8 mouse cellular contexts compared by ENCODE assay signal in the genomic region with DNA sequence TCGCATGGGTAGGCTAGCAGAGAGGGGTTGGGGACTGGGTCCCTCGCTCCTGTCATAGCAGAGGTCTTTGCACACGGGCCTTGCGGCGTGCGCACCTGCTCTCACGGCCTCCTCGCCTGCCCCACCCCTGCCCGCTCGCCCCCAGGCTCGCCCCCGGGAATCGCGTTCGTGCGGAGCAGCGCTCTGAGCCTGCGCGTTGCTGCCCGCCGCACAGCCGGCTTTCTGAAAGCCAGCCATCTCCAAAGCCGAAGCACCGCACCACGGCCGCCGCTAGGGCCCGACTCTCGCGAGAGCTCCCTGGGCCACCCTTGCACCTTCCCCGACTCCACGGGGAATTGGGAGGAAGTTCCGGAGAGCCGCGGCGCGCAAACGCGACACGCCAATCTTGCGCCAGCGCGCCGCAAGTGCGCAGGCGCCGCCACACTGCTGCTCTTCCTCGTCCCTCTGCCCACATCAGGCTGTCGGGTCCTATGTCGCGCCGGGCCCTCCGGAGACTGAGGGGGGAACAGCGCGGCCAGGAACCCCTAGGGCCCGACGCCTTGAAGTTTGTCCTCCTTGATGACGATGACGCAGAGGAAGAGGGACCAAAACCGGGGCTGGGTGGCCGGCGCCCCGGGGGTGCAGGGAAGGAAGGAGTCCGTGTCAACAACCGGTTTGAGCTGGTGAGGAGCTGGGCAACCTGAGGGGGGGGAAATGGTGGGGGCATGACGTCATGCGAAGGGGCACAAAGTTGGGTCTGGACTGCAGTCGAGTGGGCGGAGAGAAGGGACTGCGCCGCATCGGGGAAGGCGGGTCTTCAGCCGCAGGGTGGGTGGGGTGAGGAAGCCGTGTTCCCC. TPM values are rescaled to one million over a fixed set of nuclear protein-coding genes. Genes with fewer than 3 reads are reported as not detected.
A peak's percentile ranks its signal among the peaks of the same experiment; 100 is the strongest.
DNase-seq lines count a peak whose midpoint lies in the region; ATAC-seq and TF ChIP-seq lines count a peak whose summit lies in the region.

A gene (plus strand): TSS at position 351 of the 836 bp plus-strand sequence.

- peak within 1 kb of the TSS; percentile 78 for H3K9ac ChIP-seq in ES-Bruce4 (ENCODE audit: low read depth, poor library complexity, severe bottlenecking)
- H3K9ac ChIP-seq in forebrain, embryonic 14.5 days (ENCODE audit: low read length) = peak within 1 kb of the TSS; percentile 81
- peak within 1 kb of the TSS; percentile 98 for H3K9ac ChIP-seq in neural tube, embryonic 15.5 days (replicated peaks)

- H3K9me3 ChIP-seq in ES-Bruce4 (replicated peaks; ENCODE audit: control insufficient read depth, insufficient read depth, low read length, poor library complexity, severe bottlenecking) = no peaks in the 10 kb centered on the region
- H3K9me3 ChIP-seq in forebrain, embryonic 14.5 days (replicated peaks; ENCODE audit: control insufficient read depth, low read length) = no peaks in the 10 kb centered on the region
- H3K9me3 ChIP-seq in neural tube, embryonic 15.5 days (replicated peaks) = no peaks in the 10 kb centered on the region

- peak; percentile 86 for ATAC-seq in cerebellum, adult (ENCODE audit: insufficient number of reproducible peaks, low FRiP score, low TSS enrichment)
- peak; percentile 96 for ATAC-seq in forebrain, embryonic 14.5 days
- ATAC-seq in neural tube, embryonic 15.5 days (ENCODE audit: low FRiP score) = peak; percentile 94

- 0 out of 2 replicates have a peak, but pooled peaks cover 2% of the 10 kb centered on the region for H3K36me3 ChIP-seq in ES-Bruce4 (ENCODE audit: control insufficient read depth, insufficient read depth, low read length, poor library complexity, severe bottlenecking)
- H3K36me3 ChIP-seq in forebrain, embryonic 14.5 days (ENCODE audit: control insufficient read depth, insufficient read depth, low read length) = peaks cover 13% of the 10 kb centered on the region
- H3K36me3 ChIP-seq in neural tube, embryonic 15.5 days = peaks cover 30% of the 10 kb centered on the region

- intact Hi-C loops in heart, postnatal 14 days (cut with DNase I) = no loop called here

- WGBS in forebrain, embryonic 14.5 days = under 1% methylated on average over 72 of the region's 75 CpGs
- under 1% methylated on average over 75 of the region's 75 CpGs for WGBS in neural tube, embryonic 15.5 days

- H3K4me1 ChIP-seq in ES-Bruce4 (ENCODE audit: control insufficient read depth, insufficient read depth, low read length) = peaks cover 2% of the 10 kb centered on the region
- H3K4me1 ChIP-seq in forebrain, embryonic 14.5 days (ENCODE audit: control insufficient read depth, insufficient read depth, low read length) = peaks cover 6% of the 10 kb centered on the region; the same call in 1 of the 2 replicates
- H3K4me1 ChIP-seq in neural tube, embryonic 15.5 days = peaks cover 33% of the 10 kb centered on the region

- 0 out of 2 replicates have a peak, but pooled peaks have one; percentile 34 for TF ChIP-seq EP300 in ES-Bruce4 (IDR thresholded peaks at IDR 0.05; ENCODE audit: insufficient read depth, low read depth, low read length)

- peak within 1 kb of the TSS; percentile 66 for H3K4me2 ChIP-seq in forebrain, embryonic 14.5 days (ENCODE audit: low read length)
- peak within 1 kb of the TSS; percentile 71 for H3K4me2 ChIP-seq in neural tube, embryonic 15.5 days

- TF ChIP-seq CTCF in ES-Bruce4 (IDR thresholded peaks at IDR 0.05; ENCODE audit: low read depth, low read length) = no peak

- no peaks in the 10 kb centered on the region for H3K27me3 ChIP-seq in ES-Bruce4 (ENCODE audit: control insufficient read depth, insufficient read depth, low read length, poor library complexity, severe bottlenecking)
- H3K27me3 ChIP-seq in forebrain, embryonic 14.5 days (replicated peaks; ENCODE audit: control insufficient read depth, insufficient read depth, low read length) = no peaks in the 10 kb centered on the region
- H3K27me3 ChIP-seq in neural tube, embryonic 15.5 days (replicated peaks) = no peaks in the 10 kb centered on the region

- no peak for TF ChIP-seq POLR2A in ES-Bruce4 (IDR thresholded peaks at IDR 0.05; ENCODE audit: insufficient read depth, low read length)

- DNase-seq in forebrain, embryonic 14.5 days (ENCODE audit: low spot score) = peak; percentile 98
- DNase-seq in heart, postnatal 14 days = peak; percentile 96 to 97
- peak; percentile 96 for DNase-seq in layer of hippocampus, adult 11-12 months (ENCODE audit: low spot score)
- peak; percentile 95 to 97 for DNase-seq in lung, adult 18-20 months
- DNase-seq in testis, postnatal 14 days (ENCODE audit: low spot score) = peak; percentile 96

- H3K27ac ChIP-seq in ES-Bruce4 (ENCODE audit: insufficient read depth, low read length) = peak within 1 kb of the TSS; percentile 88
- H3K27ac ChIP-seq in forebrain, embryonic 14.5 days (ENCODE audit: low read depth, low read length) = peak within 1 kb of the TSS; percentile 92
- H3K27ac ChIP-seq in neural tube, embryonic 15.5 days (replicated peaks) = peak within 1 kb of the TSS; percentile 99

- H3K4me3 ChIP-seq in ES-Bruce4 (ENCODE audit: low read depth, low read length) = peak within 1 kb of the TSS; percentile 63
- H3K4me3 ChIP-seq in forebrain, embryonic 14.5 days (ENCODE audit: low read depth, low read length) = peak within 1 kb of the TSS; percentile 79
- peak within 1 kb of the TSS; percentile 89 for H3K4me3 ChIP-seq in neural tube, embryonic 15.5 days (replicated peaks)

RNA-seq across cellular contexts. Expression of the gene that starts here (rescaled TPM):
- 239 TPM in 2 replicates for polyA plus RNA-seq in ES-Bruce4 (2011; ENCODE audit: insufficient read depth, insufficient read length, low read depth, missing spikeins)
- polyA plus RNA-seq in forebrain, embryonic 14.5 days (2014; fragmentation: Nextera tagmentation; extraction: Ambion mirVana) = 181 and 203 TPM in 2 replicates
- 100 to 1,000 TPM; 136 to 149 TPM for total RNA-seq in heart, postnatal 14 days (2021)
- polyA plus RNA-seq in neural tube, embryonic 15.5 days (2015; fragmentation: Nextera tagmentation; extraction: Ambion mirVana) = 368 and 390 TPM in 2 replicates

Comparison
In these comparisons a context has a peak if more than half of its experiments do, and no peak if none do; other contexts are left out.
1. Peak in every context shown above with its lines: DNase-seq, ATAC-seq, H3K4me3 ChIP-seq and H3K27ac ChIP-seq.